Mouse (Mus musculus) retina, embryonic 14.5 days (tissue): ENCODE measurements around the gene Cnn1.
"Not testable (repeated sequence)": the region's sequence is repeated elsewhere in the genome, so short reads cannot be mapped to it uniquely, and the experiment has no call there.

Experiments
- DNase-seq: peaks from one replicate; pipeline ENCODE4 v3.0.0-alpha.2; 2015; ENCODE audit warnings: low spot score

Gene Cnn1

GRCm38 (mm10) chr9:22125246-22126027 is 26.4 kb downstream of the Cnn1 start:
- DNase-seq, result no peak

GRCm38 (mm10) chr9:22131226-22131981 is 32.4 kb downstream of the Cnn1 start:
- no peak for DNase-seq

GRCm38 (mm10) chr9:22132220-22132619 is 33.2 kb downstream of the Cnn1 start:
- no peak for DNase-seq

GRCm38 (mm10) chr9:22134246-22134890 is 35.4 kb downstream of the Cnn1 start:
- no peak for DNase-seq

GRCm38 (mm10) chr9:22134988-22135643 is 36.1 kb downstream of the Cnn1 start:
- DNase-seq, result no peak

GRCm38 (mm10) chr9:22135644-22136390 is 36.8 kb downstream of the Cnn1 start, which contains the start of gene Acp5:
Gene Acp5 (minus strand): TSS chr9:22135711.
- DNase-seq, result no peak

GRCm38 (mm10) chr9:22136765-22137547 is 37.9 kb downstream of the Cnn1 start:
- DNase-seq, result peak; percentile 45

GRCm38 (mm10) chr9:22138480-22138879 is 39.5 kb downstream of the Cnn1 start:
- peak; percentile 76 for DNase-seq

GRCm38 (mm10) chr9:22139746-22140145 is 40.7 kb downstream of the Cnn1 start:
- no peak for DNase-seq

- peak; percentile 95 for DNase-seq
These were observed 44.4 kb downstream of the Cnn1 start for GRCm38 (mm10) chr9:22143108-22144037.

GRCm38 (mm10) chr9:22144304-22144965 is 45.4 kb downstream of the Cnn1 start:
- no peak for DNase-seq

- no peak for DNase-seq
These were observed 50.6 kb downstream of the Cnn1 start for GRCm38 (mm10) chr9:22149426-22150248.

- not testable (repeated sequence) for DNase-seq
These were observed 51.3 kb downstream of the Cnn1 start for GRCm38 (mm10) chr9:22150249-22150693.

GRCm38 (mm10) chr9:22150946-22151345 is 51.9 kb downstream of the Cnn1 start:
- DNase-seq, result no peak

- no peak for DNase-seq
These were observed 54.8 kb downstream of the Cnn1 start for GRCm38 (mm10) chr9:22153810-22154209.

GRCm38 (mm10) chr9:22155614-22156013 is 56.6 kb downstream of the Cnn1 start:
- DNase-seq, result peak; percentile 83

- peak; percentile 99 for DNase-seq
These were observed 57.7 kb downstream of the Cnn1 start, which contains the start of gene Pigyl for GRCm38 (mm10) chr9:22156497-22157245. Gene Pigyl (plus strand): TSS chr9:22156846.
